Mouse (Mus musculus) adrenal gland, adult (tissue): Measurements from ENCODE around the gene Dnah3.

Experiments used
- DNase-seq, 2 experiments: peaks; one replicate each; pipeline ENCODE4 v3.0.0; 2022 to 2023; ENCODE audit warnings: low spot score in 1 of 2; ENCODE audit not compliant: inconsistent age in 2 of 2

Gene Dnah3

GRCm38 (mm10) chr7:119957421-119957820 is 137.7 kb downstream of the Dnah3 start:
- peak in 1 of 2 experiments; percentile 46 for DNase-seq

- DNase-seq, result no peak
These were observed 141.0 kb downstream of the Dnah3 start for GRCm38 (mm10) chr7:119954047-119954446.

- DNase-seq, result peak; percentile 80 to 92
These were observed 153.5 kb downstream of the Dnah3 start for GRCm38 (mm10) chr7:119941569-119941968.

- DNase-seq, result no peak
These were observed 158.0 kb downstream of the Dnah3 start for GRCm38 (mm10) chr7:119937036-119937435.

- DNase-seq, result no peak
These were observed 158.8 kb downstream of the Dnah3 start for GRCm38 (mm10) chr7:119936321-119936720.

- peak in 1 of 2 experiments; percentile 45 for DNase-seq
These were observed 166.2 kb downstream of the Dnah3 start for GRCm38 (mm10) chr7:119928783-119929440.

- DNase-seq, result no peak
These were observed 174.0 kb downstream of the Dnah3 start for GRCm38 (mm10) chr7:119921054-119921453.

- DNase-seq, result peak; percentile 13 to 40
These were observed 174.6 kb downstream of the Dnah3 start for GRCm38 (mm10) chr7:119920457-119920856.

- no peak for DNase-seq
These were observed 183.4 kb downstream of the Dnah3 start for GRCm38 (mm10) chr7:119911727-119912126.

GRCm38 (mm10) chr7:119906523-119907215 is 188.4 kb downstream of the Dnah3 start:
- peak in 1 of 2 experiments; percentile 14 for DNase-seq

- no peak for DNase-seq
These were observed 195.6 kb downstream of the Dnah3 start for GRCm38 (mm10) chr7:119899386-119900057.

GRCm38 (mm10) chr7:119898247-119898856 is 196.7 kb downstream of the Dnah3 start:
- DNase-seq, result no peak

- no peak for DNase-seq
These were observed 197.5 kb downstream of the Dnah3 start for GRCm38 (mm10) chr7:119897521-119898109.

- DNase-seq, result peak; percentile 98 to 99
These were observed 199.2 kb downstream of the Dnah3 start, which contains the start of the genes Lyrm1 and Dcun1d3 for GRCm38 (mm10) chr7:119895639-119896512. Gene Lyrm1 (plus strand): TSS chr7:119895861. Gene Dcun1d3 (minus strand): TSS chr7:119896298.

GRCm38 (mm10) chr7:119894818-119895544 is 200.1 kb downstream of the Dnah3 start:
- no peak for DNase-seq

GRCm38 (mm10) chr7:119892742-119893141 is 202.3 kb downstream of the Dnah3 start:
- DNase-seq, result no peak

- DNase-seq, result peak in 1 of 2 experiments; percentile 64
These were observed 202.9 kb downstream of the Dnah3 start for GRCm38 (mm10) chr7:119892198-119892597.

GRCm38 (mm10) chr7:119887887-119888286 is 207.2 kb downstream of the Dnah3 start:
- no peak for DNase-seq

GRCm38 (mm10) chr7:119881229-119881628 is 213.9 kb downstream of the Dnah3 start:
- no peak for DNase-seq
